ENCODE assay signal across 14 mouse cellular contexts in the genomic region with DNA sequence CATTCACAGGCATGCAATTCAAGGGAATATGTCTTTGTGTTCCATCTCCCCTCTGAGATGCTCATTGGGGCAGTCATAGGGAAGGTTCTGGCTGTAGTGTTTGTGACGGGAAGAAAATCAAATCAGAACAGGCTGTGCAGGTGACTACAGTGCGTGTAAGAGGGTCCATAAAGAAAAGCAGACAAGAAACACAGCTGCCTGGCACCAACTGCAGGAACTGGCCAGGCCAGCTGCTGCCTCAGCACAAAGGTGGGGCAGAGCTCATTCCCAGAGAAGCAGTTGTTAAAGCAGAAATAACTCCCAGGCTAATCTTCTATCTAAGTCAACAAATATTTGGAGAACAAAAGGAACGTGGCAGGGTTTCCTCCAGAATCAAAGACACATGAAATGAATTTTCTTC.
"Had no signal": no experiment of that assay in that cellular context is flagged by ENCODE, and none has a peak within 500 bp of the region (broad histone marks: within the 10 kb centered on the region; RNA-seq: fewer than 3 reads in every experiment).

No protein-coding gene starts in this region.

- H3K36me3 ChIP-seq: liver, embryonic 15.5 days; midbrain, embryonic 15.5 days; neural tube, embryonic 13.5 days; stomach, embryonic 15.5 days had no signal

- H3K4me3 ChIP-seq: layer of hippocampus, adult 2 months; liver, embryonic 15.5 days; midbrain, embryonic 15.5 days; neural tube, embryonic 13.5 days; stomach, embryonic 15.5 days had no signal

- H3K9me3 ChIP-seq: liver, embryonic 15.5 days; midbrain, embryonic 15.5 days; neural tube, embryonic 13.5 days; stomach, embryonic 15.5 days had no signal

- H3K4me1 ChIP-seq: liver, embryonic 15.5 days; midbrain, embryonic 15.5 days; stomach, embryonic 15.5 days had no signal

- DNase-seq: kidney, postnatal 10 days; left cerebral cortex, postnatal 4 days; lung, adult 2 months; lung, postnatal 36 days; retina, postnatal 1 day; right cerebral cortex, postnatal 14 days; thymus, adult 2 months; thymus, postnatal 25 days had no signal

- ATAC-seq: lung, postnatal 0 days; midbrain, embryonic 15.5 days had no signal

- H3K27ac ChIP-seq: layer of hippocampus, adult 2 months; liver, embryonic 15.5 days; midbrain, embryonic 15.5 days; neural tube, embryonic 13.5 days; stomach, embryonic 15.5 days had no signal

- H3K9ac ChIP-seq: liver, embryonic 15.5 days; midbrain, embryonic 15.5 days; neural tube, embryonic 13.5 days; stomach, embryonic 15.5 days had no signal

- H3K27me3 ChIP-seq: liver, embryonic 15.5 days; midbrain, embryonic 15.5 days; neural tube, embryonic 13.5 days; stomach, embryonic 15.5 days had no signal

- H3K4me2 ChIP-seq: liver, embryonic 15.5 days; midbrain, embryonic 15.5 days; neural tube, embryonic 13.5 days; stomach, embryonic 15.5 days had no signal
